Mouse (Mus musculus) myocyte (in vitro differentiated cells): ENCODE measurements around the gene Impg1.

Experiments used
- CEBPB ChIP-seq: IDR thresholded peaks from 2 replicates; pipeline ENCODE4 v1.6.1; 2011; ENCODE audit warnings: mild to moderate bottlenecking, moderate library complexity; ENCODE audit not compliant: poor library complexity, insufficient read depth, severe bottlenecking
- E2F4 ChIP-seq: IDR thresholded peaks from one replicate; pipeline ENCODE4 v1.6.1; 2011; ENCODE audit warnings: mild to moderate bottlenecking, control low read depth, moderate library complexity; ENCODE audit not compliant: insufficient read depth
- MAX ChIP-seq: IDR thresholded peaks from one replicate; pipeline ENCODE4 v1.6.1; 2011; ENCODE audit warnings: low read depth, mild to moderate bottlenecking, control low read depth
- POLR2A ChIP-seq: IDR thresholded peaks from one replicate; pipeline ENCODE4 v1.6.1; 2011; ENCODE audit warnings: low read depth, mild to moderate bottlenecking, control low read depth, moderate library complexity; ENCODE audit not compliant: insufficient read length
- TCF12 ChIP-seq: IDR thresholded peaks from one replicate; pipeline ENCODE4 v1.6.1; 2011; ENCODE audit warnings: mild to moderate bottlenecking, control low read depth; ENCODE audit not compliant: poor library complexity, insufficient read depth, severe bottlenecking
- USF1 ChIP-seq: IDR thresholded peaks from one replicate; pipeline ENCODE4 v1.6.1; 2011; ENCODE audit warnings: low read depth, mild to moderate bottlenecking, control low read depth, moderate library complexity

DNA sequence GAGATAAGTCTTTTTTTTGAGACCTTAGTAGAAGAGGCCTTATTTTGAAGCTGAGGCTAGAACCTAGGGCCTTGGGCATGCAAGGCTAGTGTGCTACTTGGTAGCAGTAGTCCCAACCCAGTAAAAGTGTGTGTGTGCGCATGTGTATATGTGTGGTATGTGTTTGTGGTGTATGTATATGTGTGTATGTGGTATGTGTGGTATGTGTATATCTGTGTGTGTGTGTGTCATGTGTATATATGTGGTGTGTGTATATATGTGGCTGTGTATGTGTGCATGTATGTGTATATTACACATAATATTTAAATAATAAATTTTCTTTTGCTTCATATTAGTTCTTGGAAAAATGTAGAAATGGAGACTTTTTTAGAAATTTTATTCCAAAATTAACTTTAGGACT lies 184.6 kb downstream of the Impg1 start:
- no peak for TF ChIP-seq POLR2A
- TF ChIP-seq TCF12 = no peak
- no peak for TF ChIP-seq USF1
- TF ChIP-seq MAX = no peak
- no peak for TF ChIP-seq CEBPB
- TF ChIP-seq E2F4 = no peak
